Mouse (Mus musculus) neural tube, embryonic 11.5 days (tissue): ENCODE results near the gene Vmn1r1. TPM values are rescaled to one million over a fixed set of nuclear protein-coding genes. Genes with fewer than 3 reads are reported as not detected.

Experiments
- ATAC-seq: fragments of 200-750 bp; cut with Nextera tagmentation; 2 replicates; pipeline ENCODE4 v1.8.0; 2017; ENCODE audit warnings: moderate number of reproducible peaks, mild to moderate bottlenecking, moderate TSS enrichment, moderate library complexity; ENCODE audit not compliant: insufficient read depth, low FRiP score, low TSS enrichment
- DNase-seq: peaks from one replicate; pipeline ENCODE4 v3.0.0-alpha.2; 2015; ENCODE audit warnings: low spot score
- H3K27ac ChIP-seq: fragments of 300-500 bp; sonication (generic); 2 replicates; pipeline ENCODE4 v1.5.1; 2014; ENCODE audit warnings: low read depth, mild to moderate bottlenecking, low read length
- H3K27me3 ChIP-seq: fragments of 300-500 bp; sonication (generic); 2 replicates; pipeline ENCODE4 v1.6.1; 2014; ENCODE audit warnings: mild to moderate bottlenecking, low read length, mixed read lengths; ENCODE audit not compliant: control insufficient read depth, insufficient read depth
- H3K36me3 ChIP-seq: fragments of 300-500 bp; sonication (generic); 2 replicates; pipeline ENCODE4 v1.6.1; 2014; ENCODE audit warnings: mild to moderate bottlenecking, low read length, moderate library complexity, mixed read lengths; ENCODE audit not compliant: control insufficient read depth, insufficient read depth
- H3K4me1 ChIP-seq: fragments of 300-500 bp; sonication (generic); 2 replicates; pipeline ENCODE4 v1.6.1; 2014; ENCODE audit warnings: low read length, mixed read lengths; ENCODE audit not compliant: control insufficient read depth, insufficient read depth
- H3K4me2 ChIP-seq: fragments of 300-500 bp; sonication (generic); 2 replicates; pipeline ENCODE4 v1.6.1; 2014; ENCODE audit warnings: low read depth, mild to moderate bottlenecking, moderate library complexity
- H3K4me3 ChIP-seq: fragments of 300-500 bp; sonication (generic); 2 replicates; pipeline ENCODE4 v1.5.1; 2014; ENCODE audit warnings: low read depth, low read length
- H3K9ac ChIP-seq: fragments of 300-500 bp; sonication (generic); 2 replicates; pipeline ENCODE4 v1.6.1; 2014; ENCODE audit warnings: mild to moderate bottlenecking, low read length
- H3K9me3 ChIP-seq: fragments of 300-500 bp; sonication (generic); 2 replicates; pipeline ENCODE4 v1.6.1; 2016; ENCODE audit warnings: low read length; ENCODE audit not compliant: control insufficient read depth
- WGBS: fragments of 180-500 bp; shearing (Covaris S2); extraction: QIAGEN DNeasy Blood & Tissue Kit; methylation state at CpG from one replicate; pipeline ENCODE4 v1.1.7; 2014; 5-methylcytosine and 5-hydroxymethylcytosine counted together
- polyA plus RNA-seq: library from polyadenylated mRNA; unstranded; fragments of >200 nt; fragmentation: Nextera tagmentation; extraction: Ambion mirVana; gene quantifications from 2 replicates; pipeline ENCODE4 v1.2.1, GENCODE M21; 2014

Vmn1r1 gene
- polyA plus RNA-seq, 1 experiment from 2014 or later = not detected

DNA sequence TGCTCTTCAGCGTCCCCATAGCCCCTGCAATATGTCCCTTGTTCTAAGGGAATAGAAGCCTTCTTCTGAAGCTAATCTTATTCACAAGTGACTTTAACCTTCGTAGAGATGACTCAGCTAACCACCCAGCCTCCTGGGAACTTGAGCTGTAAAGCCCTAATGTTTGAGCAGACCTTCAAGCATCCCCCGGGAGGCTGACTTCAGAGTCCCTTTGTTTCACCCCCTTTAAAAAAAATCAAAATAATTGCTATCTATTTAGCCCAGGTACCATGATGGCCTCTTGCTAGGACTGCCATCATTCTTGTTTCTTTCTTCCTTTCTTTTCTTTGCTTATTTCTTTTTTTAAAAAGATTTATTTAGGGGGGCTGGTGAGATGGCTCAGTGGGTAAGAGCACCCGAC is 41.9 kb downstream of the Vmn1r1 start:
- H3K9ac ChIP-seq = no peak overlapping the region
- H3K27me3 ChIP-seq = no peaks in the 10 kb centered on the region
- H3K4me3 ChIP-seq = no peak overlapping the region
- peaks cover 6% of the 10 kb centered on the region for H3K4me1 ChIP-seq
- 86% methylated on average over 4 of the region's 4 CpGs for WGBS
- no peaks in the 10 kb centered on the region for H3K9me3 ChIP-seq
- H3K36me3 ChIP-seq = no peaks in the 10 kb centered on the region
- no peak overlapping the region for H3K27ac ChIP-seq
- ATAC-seq (no peak), DNase-seq (no peak)
- H3K4me2 ChIP-seq = no peak overlapping the region

DNA sequence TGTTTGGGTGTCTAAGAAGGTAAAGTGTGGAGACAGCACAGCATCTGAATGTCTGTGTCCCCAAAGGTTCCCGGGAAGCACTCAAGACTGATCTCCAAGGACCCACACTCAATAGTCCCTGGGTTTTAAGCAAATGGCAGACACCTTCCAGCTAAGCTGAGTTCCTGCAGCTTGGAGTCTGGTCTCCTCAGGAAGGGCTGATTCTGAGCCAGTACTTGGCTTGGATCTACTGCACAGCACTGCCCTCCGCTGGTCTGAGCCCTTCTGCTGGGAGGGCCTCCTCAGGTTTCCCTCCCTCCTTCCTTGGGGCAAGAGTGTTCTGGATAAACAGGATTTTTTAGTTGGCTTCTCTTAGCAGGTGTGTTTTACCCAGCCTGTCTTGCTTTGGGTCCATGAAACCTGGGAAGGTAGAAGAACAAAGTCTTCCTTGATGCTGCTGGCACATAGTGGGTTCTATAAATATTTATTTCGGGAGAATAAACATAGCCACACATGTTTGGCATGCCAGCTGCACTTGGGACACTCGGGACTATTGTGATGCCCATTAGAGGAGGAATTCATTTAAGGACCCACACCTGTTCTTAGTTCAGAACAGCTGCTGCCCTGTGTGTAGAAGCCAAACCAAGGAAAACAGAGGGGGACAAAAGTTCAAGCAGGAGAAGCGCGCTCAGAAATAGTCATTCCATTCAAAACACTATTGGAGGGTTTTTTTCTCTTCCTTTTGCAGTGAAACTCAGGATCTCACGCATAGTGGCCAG is 48.5 kb downstream of the Vmn1r1 start:
- ATAC-seq = no peak
- Histone ChIP-seq H3K9me3 (no peaks in the 10 kb centered on the region), H3K27me3 (no peaks in the 10 kb centered on the region), H3K4me3 (no peak overlapping the region), H3K4me1 (peaks cover 11% of the 10 kb centered on the region), H3K9ac (no peak overlapping the region), H3K36me3 (no peaks in the 10 kb centered on the region), H3K4me2 (no peak overlapping the region), H3K27ac (no peak overlapping the region)
- DNase-seq = peak; percentile 62
- 54% methylated on average over 7 of the region's 7 CpGs for WGBS

- DNase-seq = no peak
Observed at GRCm38 (mm10) chr1:182115197-182115596, 49.1 kb downstream of the Vmn1r1 start.

GRCm38 (mm10) chr1:182113587-182114500 is 50.4 kb downstream of the Vmn1r1 start:
- no peak overlapping the region for H3K4me2 ChIP-seq
- no peaks in the 10 kb centered on the region for H3K27me3 ChIP-seq
- H3K9me3 ChIP-seq = no peaks in the 10 kb centered on the region
- DNase-seq = peak; percentile 54
- ATAC-seq = no peak
- no peak overlapping the region for H3K4me3 ChIP-seq
- H3K4me1 ChIP-seq = peaks cover 11% of the 10 kb centered on the region
- 25% methylated on average over 19 of the region's 19 CpGs for WGBS
- H3K27ac ChIP-seq = 0 out of 2 replicates have a peak overlapping the region, but pooled peaks have one; percentile 10
- no peak overlapping the region for H3K9ac ChIP-seq
- no peaks in the 10 kb centered on the region for H3K36me3 ChIP-seq

More at GRCm38 (mm10) chr1:182115197-182115596, 49.1 kb downstream of the Vmn1r1 start:
- H3K27me3 ChIP-seq = no peaks in the 10 kb centered on the region
- 31% methylated on average over 5 of the region's 5 CpGs for WGBS
- H3K9ac ChIP-seq = no peak overlapping the region
- H3K4me2 ChIP-seq = no peak overlapping the region
- no peak overlapping the region for H3K27ac ChIP-seq
- H3K36me3 ChIP-seq = no peaks in the 10 kb centered on the region
- H3K9me3 ChIP-seq = no peaks in the 10 kb centered on the region
- no peak for ATAC-seq
- no peak overlapping the region for H3K4me3 ChIP-seq
- peaks cover 11% of the 10 kb centered on the region for H3K4me1 ChIP-seq

DNA sequence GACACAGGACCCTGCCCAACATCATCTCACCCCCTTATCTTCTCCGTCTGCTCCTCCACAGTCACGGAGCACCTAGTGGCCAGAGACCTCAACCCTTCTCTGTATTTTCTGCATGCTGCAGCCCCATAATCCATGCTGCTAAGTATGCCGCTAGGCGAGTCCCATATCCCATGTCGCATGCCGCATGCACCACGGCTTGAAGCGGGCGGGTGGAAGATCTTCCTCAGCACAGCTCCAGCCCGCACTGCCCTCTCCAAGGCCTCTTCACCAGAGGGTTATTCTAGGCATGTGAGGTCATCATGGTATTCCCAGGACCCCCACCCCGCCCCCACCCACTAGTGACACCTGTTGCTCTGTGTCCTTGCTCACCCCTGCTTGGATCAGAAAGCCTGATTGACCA is 51.2 kb downstream of the Vmn1r1 start:
- WGBS = 89% methylated on average over 11 of the region's 11 CpGs
- H3K27ac ChIP-seq = no peak overlapping the region

DNA sequence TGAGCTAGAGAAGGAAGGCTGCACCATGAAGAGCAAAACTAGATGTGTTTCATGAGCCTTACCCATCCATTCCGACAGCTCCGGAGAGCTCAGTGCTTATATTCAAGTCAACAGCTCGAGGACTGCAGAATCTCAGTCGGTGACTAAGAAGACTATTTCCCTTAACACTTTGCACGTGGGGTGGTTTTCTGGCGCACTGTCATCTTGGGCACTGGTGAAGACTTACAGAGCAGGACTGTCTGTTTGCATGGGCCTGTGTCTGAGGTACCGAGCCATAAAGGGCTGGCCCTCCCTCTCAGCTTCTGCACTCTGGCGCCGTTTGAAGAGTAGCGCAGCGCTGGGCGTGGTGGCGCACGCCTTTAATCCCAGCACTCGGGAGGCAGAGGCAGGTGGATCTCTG is 51.9 kb downstream of the Vmn1r1 start:
- Histone ChIP-seq H3K4me1 (peaks cover 11% of the 10 kb centered on the region), H3K27ac (no peak overlapping the region), H3K9me3 (no peaks in the 10 kb centered on the region), H3K4me3 (no peak overlapping the region), H3K9ac (no peak overlapping the region), H3K36me3 (no peaks in the 10 kb centered on the region), H3K27me3 (no peaks in the 10 kb centered on the region), H3K4me2 (no peak overlapping the region)
- no peak for DNase-seq
- no peak for ATAC-seq
- 94% methylated on average over 15 of the region's 15 CpGs for WGBS

More for the DNA sequence above, 51.2 kb downstream of the Vmn1r1 start:
- no peaks in the 10 kb centered on the region for H3K9me3 ChIP-seq
- no peak overlapping the region for H3K9ac ChIP-seq
- no peaks in the 10 kb centered on the region for H3K27me3 ChIP-seq
- H3K4me2 ChIP-seq = no peak overlapping the region
- no peak overlapping the region for H3K4me3 ChIP-seq
- DNase-seq = no peak
- no peak for ATAC-seq
- peaks cover 11% of the 10 kb centered on the region for H3K4me1 ChIP-seq
- H3K36me3 ChIP-seq = no peaks in the 10 kb centered on the region

GRCm38 (mm10) chr1:182111386-182112317 is 52.6 kb downstream of the Vmn1r1 start:
- Histone ChIP-seq H3K27me3 (no peaks in the 10 kb centered on the region), H3K4me3 (no peak overlapping the region), H3K4me2 (no peak overlapping the region), H3K27ac (no peak overlapping the region), H3K4me1 (peaks cover 11% of the 10 kb centered on the region), H3K36me3 (no peaks in the 10 kb centered on the region), H3K9me3 (no peaks in the 10 kb centered on the region), H3K9ac (no peak overlapping the region)
- ATAC-seq = no peak
- 84% methylated on average over 14 of the region's 14 CpGs for WGBS
- DNase-seq = no peak

GRCm38 (mm10) chr1:182110708-182111385 is 53.4 kb downstream of the Vmn1r1 start:
- 69% methylated on average over 15 of the region's 15 CpGs for WGBS
- Histone ChIP-seq H3K36me3 (no peaks in the 10 kb centered on the region), H3K9me3 (no peaks in the 10 kb centered on the region), H3K9ac (no peak overlapping the region), H3K4me3 (no peak overlapping the region), H3K4me1 (peaks cover 11% of the 10 kb centered on the region), H3K27me3 (no peaks in the 10 kb centered on the region), H3K4me2 (no peak overlapping the region), H3K27ac (no peak overlapping the region)
- ATAC-seq = no peak
- DNase-seq = no peak
